Mouse (Mus musculus) layer of hippocampus, adult 2 months (tissue): ENCODE measurements around the gene Fbp2. TPM values are rescaled to one million over a fixed set of nuclear protein-coding genes. Genes with fewer than 3 reads are reported as not detected.
A peak's percentile ranks its signal among the peaks of the same experiment; 100 is the strongest.
"Not testable (repeated sequence)": the region's sequence is repeated elsewhere in the genome, so short reads cannot be mapped to it uniquely, and the experiment has no call there.

Experiments
- DNase-seq, 2 experiments: peaks; one replicate each; pipeline ENCODE4 v3.0.0; 2022; ENCODE audit warnings: low spot score in 2 of 2
- H3K27ac ChIP-seq: fragments of 200-600 bp; 2 replicates; pipeline ENCODE4 v1.8.1; 2022
- H3K4me3 ChIP-seq: fragments of 200-600 bp; 2 replicates; pipeline ENCODE4 v1.8.1; 2022; ENCODE audit warnings: mild to moderate bottlenecking
- CTCF ChIP-seq: fragments of 200-600 bp; conservative IDR thresholded peaks from 2 replicates; pipeline ENCODE4 v1.8.1; 2022; ENCODE audit warnings: antibody characterized with exemption, mild to moderate bottlenecking, moderate library complexity
- total RNA-seq, 2 experiments: library from RNA; stranded (reverse); gene quantifications; 2 replicates each; pipeline ENCODE4 v1.2.3; 2021

Fbp2 gene
- total RNA-seq, 2 experiments from 2014 or later: not detected

GRCm38 (mm10) chr13:62855396-62856304, 2.6 kb downstream of the Fbp2 start:
- no peak overlapping the region for H3K27ac ChIP-seq
- DNase-seq: no peak
- no peak for TF ChIP-seq CTCF
- peak overlapping the region; percentile 36; the same call in 1 of the 2 replicates for H3K4me3 ChIP-seq

DNA sequence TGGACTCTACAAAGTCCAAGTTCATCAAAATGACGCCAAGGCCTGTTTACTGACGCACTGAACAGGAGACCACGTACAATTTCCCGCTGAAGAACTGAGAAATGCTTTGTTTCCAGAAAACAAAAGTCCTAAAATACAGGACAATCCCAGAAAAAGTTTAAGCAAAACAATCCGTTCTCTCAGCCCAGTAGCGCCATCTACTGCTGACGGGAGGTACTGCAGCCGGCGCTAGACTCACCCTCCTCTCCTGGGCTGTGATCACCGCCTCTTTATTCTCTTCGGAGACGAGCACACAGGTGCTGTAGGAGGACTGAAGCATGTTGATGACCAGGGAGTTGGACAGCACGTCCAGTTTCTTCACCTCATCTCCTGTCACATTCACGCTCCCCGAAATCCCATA, 3.6 kb downstream of the Fbp2 start:
- Histone ChIP-seq H3K27ac (no peak overlapping the region), H3K4me3 (no peak overlapping the region)
- peak; percentile 99; the same call in 1 of the 2 replicates for TF ChIP-seq CTCF

GRCm38 (mm10) chr13:62833341-62833740, 24.9 kb downstream of the Fbp2 start:
- Histone ChIP-seq H3K27ac (no peak overlapping the region), H3K4me3 (no peak overlapping the region)
- DNase-seq: no peak
- no peak for TF ChIP-seq CTCF

More for the DNA sequence above, 3.6 kb downstream of the Fbp2 start:
- DNase-seq: peak; percentile 30 to 76

GRCm38 (mm10) chr13:62832239-62832638, 26.0 kb downstream of the Fbp2 start:
- no peak overlapping the region for H3K27ac ChIP-seq
- H3K4me3 ChIP-seq: no peak overlapping the region
- DNase-seq: no peak
- no peak for TF ChIP-seq CTCF

- H3K27ac ChIP-seq, DNase-seq, H3K4me3 ChIP-seq: not testable (repeated sequence)
Measured at GRCm38 (mm10) chr13:62815705-62816104, 42.5 kb downstream of the Fbp2 start.

- no peak overlapping the region for H3K4me3 ChIP-seq
- no peak for TF ChIP-seq CTCF
- H3K27ac ChIP-seq: no peak overlapping the region
- DNase-seq: no peak
Measured at GRCm38 (mm10) chr13:62812713-62813112, 45.5 kb downstream of the Fbp2 start.

GRCm38 (mm10) chr13:62807981-62808380, 50.2 kb downstream of the Fbp2 start:
- DNase-seq, H3K4me3 ChIP-seq, H3K27ac ChIP-seq: not testable (repeated sequence)

Other genes starting within 250 kb of the Fbp2 start
- gene 6720489N17Rik, start 234.2 kb downstream of the Fbp2 start, total RNA-seq: 1 to 10 TPM; 4.5 to 4.8 TPM
- gene Platr25, start 97.7 kb downstream of the Fbp2 start, total RNA-seq: 10 to 100 TPM; 13.0 to 14.5 TPM
- gene Gm5141, start 72.6 kb downstream of the Fbp2 start, total RNA-seq: 1 to 10 TPM; 7.7 to 8.3 TPM
- gene Fbp1, start 29.9 kb upstream of the Fbp2 start, total RNA-seq: under 1 TPM in 1 of 2 experiments, not detected in 1; 0.61 TPM
- 10 to 100 TPM; 89.8 to 91.4 TPM for gene 2010111I01Rik, start 106.5 kb upstream of the Fbp2 start, total RNA-seq